Mouse (Mus musculus) spleen, adult 2 months (tissue): ENCODE data around the gene Naa15.

Source experiments
- CTCF ChIP-seq: fragments of 200-500 bp; IDR thresholded peaks from 2 replicates; pipeline ENCODE4 v1.5.1; 2011; ENCODE audit warnings: mild to moderate bottlenecking, inconsistent platforms; ENCODE audit not compliant: insufficient read depth, insufficient read length, insufficient replicate concordance; ENCODE audit errors: extremely low read depth
- POLR2A ChIP-seq: fragments of 200-500 bp; IDR thresholded peaks from 2 replicates; pipeline ENCODE4 v1.6.1; 2011; ENCODE audit warnings: low read depth, low read length, inconsistent platforms

DNA sequence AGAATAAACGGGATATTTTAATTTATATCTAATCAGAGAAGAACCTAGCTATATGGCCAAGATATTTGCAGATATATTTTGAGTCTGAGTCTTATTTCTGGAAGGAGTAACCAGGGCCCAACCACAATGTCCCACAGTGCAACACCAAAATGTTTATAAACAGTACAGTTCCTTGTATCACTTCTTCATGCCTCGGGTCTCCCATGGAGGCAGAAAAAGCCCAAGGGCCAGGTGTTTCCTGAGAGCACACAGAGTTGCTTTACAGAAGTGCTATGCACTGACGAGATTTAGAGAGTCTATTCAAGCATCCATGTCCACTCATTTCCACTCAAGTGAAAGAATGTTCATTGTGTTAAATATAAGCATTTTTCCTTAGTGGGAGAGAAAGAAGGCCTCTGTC lies 66.9 kb downstream of the Naa15 start:
- no peak for TF ChIP-seq POLR2A
- no peak for TF ChIP-seq CTCF
